Mouse (Mus musculus): ENCODE measurements at regions not wholly inside any gene's neighbourhood (a gene's known extent, or its start where the extent isn't known, plus 50 kb on each side); places are given as distances from the start of the nearest gene placed in this dataset.

DNA sequence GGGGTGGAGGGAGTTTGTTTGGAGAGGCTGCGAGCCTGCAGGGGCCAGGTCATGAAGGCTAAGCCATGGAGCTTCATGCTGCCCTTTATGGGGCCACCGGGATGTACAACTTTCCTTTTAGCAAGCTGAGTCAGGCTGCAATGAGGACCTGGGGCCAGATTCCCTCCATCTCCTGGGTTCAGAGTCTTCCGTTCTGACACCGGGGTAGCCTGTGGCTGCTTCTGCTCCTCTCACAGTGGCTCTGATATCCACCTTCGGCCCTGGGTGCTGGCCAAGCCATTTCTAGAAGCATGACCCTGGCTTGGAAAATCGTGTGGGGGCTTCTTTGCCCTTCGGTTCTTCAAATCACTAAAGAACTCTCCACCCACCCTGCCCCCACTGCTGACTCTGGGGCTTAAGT is 115.4 kb upstream of the Sdk1 start:
- TF ChIP-seq CTCF (IDR thresholded peaks at IDR 0.05; ENCODE audit: low read depth, low read length) (no peak), POLR2A (IDR thresholded peaks at IDR 0.05; ENCODE audit: extremely low read depth, insufficient read depth, low read length) (no peak)
- Histone ChIP-seq H3K9ac (ENCODE audit: low read depth, low read length) (no peak overlapping the region), H3K27me3 (ENCODE audit: control insufficient read depth, insufficient read depth, low read length) (no peaks in the 10 kb centered on the region), H3K27ac (replicated peaks; ENCODE audit: insufficient read depth, low read depth, low read length) (no peak overlapping the region), H3K36me3 (ENCODE audit: control insufficient read depth, insufficient read depth, low read length) (no peaks in the 10 kb centered on the region), H3K79me2 (ENCODE audit: control insufficient read depth, insufficient read depth, low read length) (no peaks in the 10 kb centered on the region), H3K4me1 (ENCODE audit: control insufficient read depth, insufficient read depth, low read length) (no peaks in the 10 kb centered on the region), H3K4me3 (ENCODE audit: insufficient read depth, low read depth, low read length) (no peak overlapping the region)
- WGBS: 71% methylated on average over 7 of the region's 7 CpGs
- DNase-seq (ENCODE audit: extremely low read depth, low read depth, low spot score): no peak

DNA sequence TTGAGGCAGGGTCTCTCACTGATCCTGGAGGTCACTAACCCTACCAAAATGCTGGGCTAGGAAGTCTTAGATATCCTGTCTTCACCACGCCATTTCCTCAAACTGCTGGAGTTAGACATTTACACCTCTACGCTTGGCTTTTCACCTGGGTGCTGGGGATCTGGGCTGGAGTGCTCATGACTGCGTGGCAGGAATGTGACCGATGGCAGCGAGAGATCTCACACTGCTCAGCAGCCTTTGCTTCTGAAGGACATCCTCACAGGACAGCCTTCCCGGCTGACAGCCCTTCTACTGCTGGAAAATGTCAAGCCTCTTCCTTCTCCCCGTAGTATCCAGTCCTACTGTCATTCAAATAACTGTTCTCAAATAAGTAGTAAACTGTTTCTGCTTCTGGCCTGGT is 114.8 kb upstream of the Sdk1 start:
- Histone ChIP-seq H3K36me3 (ENCODE audit: control insufficient read depth, insufficient read depth, low read length) (no peaks in the 10 kb centered on the region), H3K27ac (replicated peaks; ENCODE audit: insufficient read depth, low read depth, low read length) (no peak overlapping the region), H3K9ac (ENCODE audit: low read depth, low read length) (no peak overlapping the region), H3K27me3 (ENCODE audit: control insufficient read depth, insufficient read depth, low read length) (no peaks in the 10 kb centered on the region), H3K4me3 (ENCODE audit: insufficient read depth, low read depth, low read length) (no peak overlapping the region), H3K4me1 (ENCODE audit: control insufficient read depth, insufficient read depth, low read length) (no peaks in the 10 kb centered on the region), H3K79me2 (ENCODE audit: control insufficient read depth, insufficient read depth, low read length) (no peaks in the 10 kb centered on the region)
- WGBS: 87% methylated on average over 7 of the region's 7 CpGs
- TF ChIP-seq CTCF (IDR thresholded peaks at IDR 0.05; ENCODE audit: low read depth, low read length) (no peak), POLR2A (IDR thresholded peaks at IDR 0.05; ENCODE audit: extremely low read depth, insufficient read depth, low read length) (no peak)
- no peak for DNase-seq (ENCODE audit: extremely low read depth, low read depth, low spot score)

DNA sequence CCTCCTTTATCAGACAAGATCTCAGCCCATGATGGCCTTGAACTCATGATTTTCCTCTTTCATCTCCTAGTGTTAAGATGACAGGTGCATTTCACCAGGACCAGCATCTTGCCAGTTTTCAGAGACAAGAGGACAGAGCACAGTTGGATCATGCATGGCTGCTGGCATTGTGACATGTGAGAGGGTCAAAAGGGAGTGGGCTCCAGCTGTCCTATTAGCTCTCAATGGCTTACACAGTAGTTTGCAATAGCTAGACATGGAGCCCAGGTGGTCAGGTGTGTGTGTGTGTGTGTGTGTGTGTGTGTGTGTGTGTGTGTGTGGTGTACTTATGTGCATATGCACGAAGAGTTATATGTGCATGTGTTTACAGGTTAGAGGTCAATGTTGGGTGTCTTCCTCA is 110.3 kb upstream of the Sdk1 start:
- TF ChIP-seq CTCF (IDR thresholded peaks at IDR 0.05; ENCODE audit: low read depth, low read length): no peak
- no peak for TF ChIP-seq POLR2A (IDR thresholded peaks at IDR 0.05; ENCODE audit: extremely low read depth, insufficient read depth, low read length)
- no peaks in the 10 kb centered on the region; the same call in 1 of the 2 replicates for H3K27me3 ChIP-seq (ENCODE audit: control insufficient read depth, insufficient read depth, low read length)
- 59% methylated on average over 1 of the region's 1 CpGs for WGBS
- no peak overlapping the region for H3K27ac ChIP-seq (replicated peaks; ENCODE audit: insufficient read depth, low read depth, low read length)
- DNase-seq (ENCODE audit: extremely low read depth, low read depth, low spot score): no peak
- no peaks in the 10 kb centered on the region for H3K36me3 ChIP-seq (ENCODE audit: control insufficient read depth, insufficient read depth, low read length)
- no peaks in the 10 kb centered on the region for H3K79me2 ChIP-seq (ENCODE audit: control insufficient read depth, insufficient read depth, low read length)
- H3K4me1 ChIP-seq (ENCODE audit: control insufficient read depth, insufficient read depth, low read length): no peaks in the 10 kb centered on the region
- no peak overlapping the region for H3K9ac ChIP-seq (ENCODE audit: low read depth, low read length)
- no peak overlapping the region for H3K4me3 ChIP-seq (ENCODE audit: insufficient read depth, low read depth, low read length)

DNA sequence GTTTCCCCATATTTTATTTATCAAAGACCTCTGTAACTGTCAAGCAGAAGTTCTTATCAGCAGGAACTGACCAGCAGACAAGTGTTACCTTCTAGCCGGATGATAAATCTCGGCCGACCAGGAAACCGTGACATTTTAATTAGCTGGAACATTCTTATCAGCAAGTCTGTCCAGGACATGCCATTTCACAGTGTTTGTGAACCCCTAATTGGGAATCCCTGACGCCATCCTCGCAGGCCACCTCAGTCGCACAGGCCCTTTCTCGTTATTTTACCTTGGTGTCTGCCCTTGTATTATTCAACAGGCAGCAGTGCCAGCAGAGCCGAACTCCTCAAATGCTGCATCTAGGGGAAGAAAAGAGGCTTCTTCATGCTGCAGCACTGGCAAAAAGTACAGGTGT is 109.4 kb upstream of the Sdk1 start:
- no peak for TF ChIP-seq POLR2A (IDR thresholded peaks at IDR 0.05; ENCODE audit: extremely low read depth, insufficient read depth, low read length)
- TF ChIP-seq CTCF (IDR thresholded peaks at IDR 0.05; ENCODE audit: low read depth, low read length): no peak
- Histone ChIP-seq H3K27me3 (ENCODE audit: control insufficient read depth, insufficient read depth, low read length) (no peaks in the 10 kb centered on the region; the same call in 1 of the 2 replicates), H3K4me3 (ENCODE audit: insufficient read depth, low read depth, low read length) (no peak overlapping the region), H3K36me3 (ENCODE audit: control insufficient read depth, insufficient read depth, low read length) (no peaks in the 10 kb centered on the region), H3K9ac (ENCODE audit: low read depth, low read length) (no peak overlapping the region), H3K79me2 (ENCODE audit: control insufficient read depth, insufficient read depth, low read length) (no peaks in the 10 kb centered on the region), H3K27ac (replicated peaks; ENCODE audit: insufficient read depth, low read depth, low read length) (no peak overlapping the region), H3K4me1 (ENCODE audit: control insufficient read depth, insufficient read depth, low read length) (no peaks in the 10 kb centered on the region)
- no peak for DNase-seq (ENCODE audit: extremely low read depth, low read depth, low spot score)
- WGBS: 71% methylated on average over 9 of the region's 9 CpGs

DNA sequence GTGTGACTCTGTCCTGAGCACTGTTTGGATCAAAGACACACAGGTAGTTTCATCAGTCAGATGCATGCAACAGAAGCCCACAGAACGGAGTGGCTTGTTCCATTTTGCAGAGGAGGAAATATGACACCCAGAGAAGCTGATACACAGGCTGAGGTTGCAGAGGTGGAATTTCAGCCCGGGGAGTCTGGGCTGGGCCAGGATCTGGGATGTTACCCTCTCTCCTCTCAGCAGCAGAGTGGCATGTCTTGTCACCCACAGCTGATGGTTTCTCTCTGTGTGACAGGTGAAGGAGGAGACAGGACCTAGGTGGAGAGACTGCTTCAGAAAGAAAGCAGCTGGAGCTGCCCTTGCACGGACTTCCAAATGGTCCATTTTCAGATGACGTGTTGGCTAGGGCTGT is 105.1 kb upstream of the Sdk1 start:
- TF ChIP-seq POLR2A (IDR thresholded peaks at IDR 0.05; ENCODE audit: extremely low read depth, insufficient read depth, low read length): no peak
- no peak for TF ChIP-seq CTCF (IDR thresholded peaks at IDR 0.05; ENCODE audit: low read depth, low read length)
- no peaks in the 10 kb centered on the region for H3K79me2 ChIP-seq (ENCODE audit: control insufficient read depth, insufficient read depth, low read length)

DNA sequence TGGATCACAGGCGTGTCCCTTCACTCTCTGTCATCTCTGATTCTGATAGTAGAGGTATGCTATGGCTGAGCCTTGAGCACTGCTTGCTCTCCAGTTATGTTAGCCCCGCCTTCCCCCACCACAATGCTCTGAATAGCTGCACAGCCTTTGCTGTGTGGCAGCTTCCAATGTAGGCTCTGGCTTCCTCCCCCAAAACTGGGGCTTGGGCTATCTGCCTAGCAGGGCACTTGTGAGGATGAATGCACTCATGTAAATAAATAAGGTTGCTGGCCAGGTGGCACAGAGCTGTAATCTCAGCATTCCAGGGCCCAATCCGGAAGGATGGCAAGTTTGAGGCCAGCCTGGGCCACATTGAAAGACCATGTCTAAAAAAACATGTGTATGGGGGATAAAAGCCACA is 103.6 kb upstream of the Sdk1 start:
- WGBS: 85% methylated on average over 3 of the region's 3 CpGs
- no peaks in the 10 kb centered on the region; the same call in 1 of the 2 replicates for H3K27me3 ChIP-seq (ENCODE audit: control insufficient read depth, insufficient read depth, low read length)
- H3K9ac ChIP-seq (ENCODE audit: low read depth, low read length): no peak overlapping the region
- no peak overlapping the region for H3K27ac ChIP-seq (replicated peaks; ENCODE audit: insufficient read depth, low read depth, low read length)
- no peaks in the 10 kb centered on the region for H3K36me3 ChIP-seq (ENCODE audit: control insufficient read depth, insufficient read depth, low read length)
- no peaks in the 10 kb centered on the region for H3K4me1 ChIP-seq (ENCODE audit: control insufficient read depth, insufficient read depth, low read length)
- H3K4me3 ChIP-seq (ENCODE audit: insufficient read depth, low read depth, low read length): no peak overlapping the region
- H3K79me2 ChIP-seq (ENCODE audit: control insufficient read depth, insufficient read depth, low read length): no peaks in the 10 kb centered on the region
- no peak for DNase-seq (ENCODE audit: extremely low read depth, low read depth, low spot score)
- TF ChIP-seq CTCF (IDR thresholded peaks at IDR 0.05; ENCODE audit: low read depth, low read length) (no peak), POLR2A (IDR thresholded peaks at IDR 0.05; ENCODE audit: extremely low read depth, insufficient read depth, low read length) (no peak)

More for the DNA sequence above, 105.1 kb upstream of the Sdk1 start:
- H3K27ac ChIP-seq (replicated peaks; ENCODE audit: insufficient read depth, low read depth, low read length): no peak overlapping the region
- no peaks in the 10 kb centered on the region for H3K4me1 ChIP-seq (ENCODE audit: control insufficient read depth, insufficient read depth, low read length)
- no peaks in the 10 kb centered on the region; the same call in 1 of the 2 replicates for H3K27me3 ChIP-seq (ENCODE audit: control insufficient read depth, insufficient read depth, low read length)
- no peak for DNase-seq (ENCODE audit: extremely low read depth, low read depth, low spot score)
- no peak overlapping the region for H3K9ac ChIP-seq (ENCODE audit: low read depth, low read length)
- H3K4me3 ChIP-seq (ENCODE audit: insufficient read depth, low read depth, low read length): no peak overlapping the region
- no peaks in the 10 kb centered on the region for H3K36me3 ChIP-seq (ENCODE audit: control insufficient read depth, insufficient read depth, low read length)
- WGBS: 49% methylated on average over 4 of the region's 4 CpGs
